Mouse (Mus musculus): ENCODE measurements at regions not wholly inside any gene's neighbourhood (a gene's known extent, or its start where the extent isn't known, plus 50 kb on each side); places are given as distances from the start of the nearest gene placed in this dataset.
"Not testable (repeated sequence)": the region's sequence is repeated elsewhere in the genome, so short reads cannot be mapped to it uniquely, and the experiment has no call there.

DNA sequence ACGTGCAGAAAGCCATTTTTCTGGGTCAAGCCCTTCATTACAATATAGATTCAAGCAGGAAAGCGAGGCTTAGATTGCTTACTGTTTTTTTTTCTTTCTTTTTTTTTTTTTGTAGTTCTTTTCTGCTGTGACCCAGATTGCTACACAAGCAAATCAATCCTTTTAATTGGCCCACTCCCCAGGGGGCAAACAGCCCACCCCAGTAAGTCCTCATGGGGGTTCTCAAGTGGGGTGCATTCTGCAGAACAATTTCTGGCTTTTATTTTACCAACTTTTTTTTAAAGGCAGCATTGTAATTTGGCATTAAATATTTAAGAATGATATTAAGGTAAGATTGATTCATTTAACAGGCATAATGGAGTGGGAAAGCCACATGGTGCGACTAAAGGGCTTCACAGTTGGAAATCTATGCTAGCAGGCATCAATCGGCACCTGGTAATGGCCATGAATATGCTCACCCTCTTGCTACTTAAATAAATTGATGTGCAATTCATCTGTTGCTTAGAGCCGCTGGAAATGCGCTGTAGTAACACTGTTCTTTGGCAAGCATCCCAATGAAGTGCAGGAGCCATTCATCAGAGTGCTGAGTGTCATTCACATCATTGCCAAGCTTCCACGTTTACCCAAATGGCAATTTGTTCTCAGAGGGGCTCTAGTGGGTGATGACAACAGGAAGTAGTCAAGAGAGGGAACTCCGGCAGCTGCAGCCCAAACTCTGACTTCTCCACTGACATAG, 236.3 kb upstream of the Arhgap42 start:
- no peaks in the 10 kb centered on the region for H3K4me1 ChIP-seq (replicated peaks)
- H3K4me3 ChIP-seq (replicated peaks) = no peak overlapping the region
- no peak overlapping the region for H3K27ac ChIP-seq
- no peaks in the 10 kb centered on the region for H3K9me3 ChIP-seq
- H3K9ac ChIP-seq = no peak overlapping the region
- no peak for ATAC-seq
- H3K4me2 ChIP-seq (replicated peaks) = no peak overlapping the region
- 45% methylated on average over 8 of the region's 8 CpGs for WGBS
- no peaks in the 10 kb centered on the region for H3K36me3 ChIP-seq
- no peaks in the 10 kb centered on the region for H3K27me3 ChIP-seq (replicated peaks)

DNA sequence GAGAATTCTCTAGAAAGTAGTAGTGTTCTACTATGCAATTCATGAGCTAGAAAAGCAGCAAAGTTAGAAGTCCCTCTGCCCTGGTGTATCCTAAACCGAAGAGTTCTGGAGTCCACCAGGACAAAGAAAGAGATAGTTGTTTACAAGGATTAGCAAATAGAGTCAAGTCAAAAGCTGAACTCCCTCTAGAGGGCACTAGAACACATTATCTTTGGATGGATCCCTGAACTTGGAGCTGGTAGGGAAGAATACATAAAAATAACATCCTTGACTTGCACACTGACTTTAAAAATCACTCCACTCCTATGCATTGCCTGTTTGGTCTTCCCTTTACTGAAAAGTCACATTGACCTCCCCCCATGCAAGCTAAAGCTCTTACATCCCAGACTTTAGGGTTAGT, 205.3 kb upstream of the Arhgap42 start:
- 83% methylated on average over 1 of the region's 1 CpGs for WGBS
- Histone ChIP-seq H3K4me2 (replicated peaks) (no peak overlapping the region), H3K9ac (no peak overlapping the region), H3K9me3 (no peaks in the 10 kb centered on the region), H3K4me1 (replicated peaks) (no peaks in the 10 kb centered on the region), H3K4me3 (replicated peaks) (no peak overlapping the region), H3K27me3 (replicated peaks) (no peaks in the 10 kb centered on the region), H3K27ac (no peak overlapping the region), H3K36me3 (no peaks in the 10 kb centered on the region)
- no peak for ATAC-seq

- no peaks in the 10 kb centered on the region for H3K27me3 ChIP-seq (replicated peaks)
- 79% methylated on average over 2 of the region's 2 CpGs for WGBS
- no peaks in the 10 kb centered on the region for H3K36me3 ChIP-seq
- H3K27ac ChIP-seq = no peak overlapping the region
- no peaks in the 10 kb centered on the region for H3K4me1 ChIP-seq (replicated peaks)
- H3K9ac ChIP-seq = no peak overlapping the region
- no peaks in the 10 kb centered on the region for H3K9me3 ChIP-seq
- no peak overlapping the region for H3K4me3 ChIP-seq (replicated peaks)
- no peak for ATAC-seq
- H3K4me2 ChIP-seq (replicated peaks) = no peak overlapping the region
Measured at GRCm38 (mm10) chr9:9420326-9420725, 181.4 kb upstream of the Arhgap42 start.

DNA sequence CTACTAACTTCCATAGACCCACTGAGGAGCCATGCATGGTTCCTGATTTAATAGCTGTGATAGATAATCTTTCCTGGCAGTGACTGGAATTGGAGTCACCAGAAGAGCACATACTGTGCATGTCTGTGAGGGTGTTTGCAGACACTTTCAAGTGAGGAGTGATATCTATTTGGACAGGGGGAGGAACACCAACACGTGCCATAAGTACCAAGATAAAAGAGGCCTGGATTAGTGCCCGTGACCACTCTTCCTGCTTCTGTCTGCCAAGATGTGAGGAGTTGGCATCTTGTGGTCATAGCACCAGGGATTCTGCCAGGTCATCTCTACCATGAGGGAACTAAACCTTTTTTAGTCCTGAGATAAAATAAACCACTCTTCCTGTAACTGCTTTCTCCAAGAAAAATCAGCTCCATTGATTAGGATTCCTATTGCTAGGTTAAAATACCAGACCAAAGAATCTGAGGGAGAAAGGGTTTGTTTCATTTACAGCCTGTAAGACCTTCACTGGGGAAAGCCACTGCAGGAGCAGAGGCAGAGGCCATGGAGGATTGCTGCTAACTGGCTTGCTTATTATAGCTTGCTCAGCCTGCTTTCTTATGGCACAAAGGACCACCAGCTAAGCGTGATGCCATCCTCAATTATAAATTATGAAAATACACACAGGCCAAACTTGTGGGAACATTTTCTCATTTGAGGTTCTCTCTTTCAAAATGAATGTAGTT, 173.7 kb upstream of the Arhgap42 start:
- Histone ChIP-seq H3K27me3 (replicated peaks) (no peaks in the 10 kb centered on the region), H3K9me3 (no peaks in the 10 kb centered on the region), H3K27ac (no peak overlapping the region), H3K4me1 (replicated peaks) (no peaks in the 10 kb centered on the region), H3K4me3 (replicated peaks) (no peak overlapping the region), H3K9ac (no peak overlapping the region), H3K4me2 (replicated peaks) (no peak overlapping the region), H3K36me3 (no peaks in the 10 kb centered on the region)
- 64% methylated on average over 3 of the region's 3 CpGs for WGBS
- no peak for ATAC-seq

- not testable (repeated sequence) for H3K4me3 ChIP-seq (replicated peaks); ATAC-seq; H3K27me3 ChIP-seq (replicated peaks); H3K36me3 ChIP-seq; H3K9ac ChIP-seq; H3K27ac ChIP-seq; H3K4me2 ChIP-seq (replicated peaks); H3K9me3 ChIP-seq; H3K4me1 ChIP-seq (replicated peaks)
- 70% methylated on average over 4 of the region's 4 CpGs for WGBS
Measured at GRCm38 (mm10) chr9:9394190-9394589, 155.3 kb upstream of the Arhgap42 start.

GRCm38 (mm10) chr9:9376650-9377189, 137.8 kb upstream of the Arhgap42 start:
- Histone ChIP-seq H3K9ac (no peak overlapping the region), H3K27ac (no peak overlapping the region), H3K4me3 (replicated peaks) (no peak overlapping the region), H3K4me2 (replicated peaks) (no peak overlapping the region), H3K9me3 (no peaks in the 10 kb centered on the region), H3K36me3 (no peaks in the 10 kb centered on the region), H3K4me1 (replicated peaks) (no peaks in the 10 kb centered on the region), H3K27me3 (replicated peaks) (no peaks in the 10 kb centered on the region)
- WGBS = 71% methylated on average over 2 of the region's 2 CpGs
- ATAC-seq = no peak

DNA sequence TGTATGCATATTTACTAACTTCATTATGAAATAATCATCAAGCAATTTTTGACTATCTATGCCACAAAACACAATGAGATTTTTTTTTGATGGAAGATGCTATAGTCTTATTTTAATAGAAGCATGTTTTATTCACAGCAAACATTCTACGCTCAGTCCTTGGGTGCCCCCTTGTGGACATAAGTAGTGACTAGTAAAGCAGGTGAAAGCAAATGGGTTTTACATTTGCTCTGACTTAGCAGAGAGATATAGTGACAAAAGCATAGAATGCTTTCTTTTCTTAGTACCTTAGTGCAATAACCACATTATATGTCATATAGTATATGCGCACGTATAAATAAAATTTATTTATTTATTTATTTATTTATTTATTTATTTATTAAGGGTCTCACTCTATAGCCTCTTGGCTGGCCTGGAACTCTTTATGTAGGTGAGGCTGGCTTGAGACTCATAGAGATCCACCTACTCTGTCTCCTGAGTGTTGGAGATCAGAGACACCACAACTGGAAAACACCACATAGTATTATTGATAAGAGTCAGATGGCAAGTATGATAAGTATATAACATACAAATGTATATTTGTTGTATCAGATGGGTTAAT, 136.5 kb upstream of the Arhgap42 start:
- H3K9me3 ChIP-seq = no peaks in the 10 kb centered on the region
- peak; percentile 58; the same call in 1 of the 2 replicates for ATAC-seq
- no peak overlapping the region for H3K27ac ChIP-seq
- no peak overlapping the region for H3K4me3 ChIP-seq (replicated peaks)
- WGBS = 27% methylated on average over 3 of the region's 3 CpGs
- H3K4me1 ChIP-seq (replicated peaks) = no peaks in the 10 kb centered on the region
- no peak overlapping the region for H3K9ac ChIP-seq
- H3K27me3 ChIP-seq (replicated peaks) = no peaks in the 10 kb centered on the region
- H3K36me3 ChIP-seq = no peaks in the 10 kb centered on the region
- H3K4me2 ChIP-seq (replicated peaks) = no peak overlapping the region

GRCm38 (mm10) chr9:9372594-9372993, 133.7 kb upstream of the Arhgap42 start:
- Histone ChIP-seq H3K36me3 (no peaks in the 10 kb centered on the region), H3K9me3 (no peaks in the 10 kb centered on the region), H3K27me3 (replicated peaks) (no peaks in the 10 kb centered on the region), H3K4me1 (replicated peaks) (no peaks in the 10 kb centered on the region), H3K27ac (no peak overlapping the region), H3K4me2 (replicated peaks) (no peak overlapping the region), H3K9ac (no peak overlapping the region), H3K4me3 (replicated peaks) (no peak overlapping the region)
- ATAC-seq = peak; percentile 67
- WGBS = 63% methylated on average over 1 of the region's 1 CpGs

- no peak overlapping the region for H3K4me3 ChIP-seq (replicated peaks)
- no peaks in the 10 kb centered on the region for H3K9me3 ChIP-seq
- no peak overlapping the region for H3K4me2 ChIP-seq (replicated peaks)
- no peak overlapping the region for H3K27ac ChIP-seq
- no peaks in the 10 kb centered on the region for H3K27me3 ChIP-seq (replicated peaks)
- WGBS = 76% methylated on average over 1 of the region's 1 CpGs
- H3K9ac ChIP-seq = no peak overlapping the region
- no peaks in the 10 kb centered on the region for H3K4me1 ChIP-seq (replicated peaks)
- no peaks in the 10 kb centered on the region for H3K36me3 ChIP-seq
- ATAC-seq = no peak
Measured at GRCm38 (mm10) chr9:9368731-9369130, 129.8 kb upstream of the Arhgap42 start.

DNA sequence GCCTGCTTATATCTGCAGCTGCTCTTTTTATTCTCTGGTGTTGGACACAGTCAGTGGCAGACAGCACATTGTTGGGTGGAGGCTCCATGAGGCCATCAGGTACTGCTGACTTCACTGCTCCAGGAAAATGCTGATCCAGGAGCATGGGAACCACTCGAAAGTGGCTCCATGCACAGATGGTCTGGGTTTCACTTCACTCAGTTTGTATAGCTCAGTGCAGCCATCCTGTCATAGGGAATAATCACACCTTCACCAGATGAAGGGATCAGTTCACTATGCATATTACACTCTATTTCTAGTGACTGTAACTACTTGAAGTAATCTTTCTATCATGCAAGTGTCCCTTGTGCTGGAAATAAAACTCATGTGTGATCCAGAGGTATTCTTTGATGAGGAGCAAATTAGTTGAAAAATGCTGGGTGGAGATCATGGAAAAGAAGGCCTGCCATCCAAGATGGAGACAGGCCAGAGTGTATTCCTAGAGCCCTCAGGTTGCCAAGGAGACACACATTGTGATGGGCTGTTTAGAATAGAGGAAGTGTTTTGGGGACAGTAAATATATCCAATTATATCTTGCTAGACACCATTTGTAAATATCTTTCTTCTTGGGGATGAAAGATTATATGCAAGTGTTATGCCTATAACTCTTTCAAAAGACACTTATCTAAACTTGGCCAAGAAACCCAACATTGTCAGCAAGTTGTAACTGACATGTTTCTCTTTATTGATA, 103.7 kb upstream of the Arhgap42 start:
- Histone ChIP-seq H3K4me1 (replicated peaks) (no peaks in the 10 kb centered on the region), H3K9ac (no peak overlapping the region), H3K4me3 (replicated peaks) (no peak overlapping the region), H3K27me3 (replicated peaks) (no peaks in the 10 kb centered on the region), H3K36me3 (no peaks in the 10 kb centered on the region), H3K4me2 (replicated peaks) (no peak overlapping the region), H3K27ac (no peak overlapping the region), H3K9me3 (no peaks in the 10 kb centered on the region)
- 60% methylated on average over 1 of the region's 1 CpGs for WGBS
- ATAC-seq = no peak

GRCm38 (mm10) chr9:9318624-9319023, 79.7 kb upstream of the Arhgap42 start:
- 0 out of 2 replicates have a peak, but pooled peaks cover 2% of the 10 kb centered on the region for H3K4me1 ChIP-seq (replicated peaks)
- H3K9ac ChIP-seq = no peak overlapping the region
- no peak overlapping the region for H3K4me2 ChIP-seq (replicated peaks)
- no peak overlapping the region for H3K27ac ChIP-seq
- peak; percentile 83 for ATAC-seq
- WGBS = 53% methylated on average over 1 of the region's 1 CpGs
- no peak overlapping the region for H3K4me3 ChIP-seq (replicated peaks)
- no peaks in the 10 kb centered on the region for H3K36me3 ChIP-seq
- no peaks in the 10 kb centered on the region for H3K27me3 ChIP-seq (replicated peaks)
- H3K9me3 ChIP-seq = no peaks in the 10 kb centered on the region

DNA sequence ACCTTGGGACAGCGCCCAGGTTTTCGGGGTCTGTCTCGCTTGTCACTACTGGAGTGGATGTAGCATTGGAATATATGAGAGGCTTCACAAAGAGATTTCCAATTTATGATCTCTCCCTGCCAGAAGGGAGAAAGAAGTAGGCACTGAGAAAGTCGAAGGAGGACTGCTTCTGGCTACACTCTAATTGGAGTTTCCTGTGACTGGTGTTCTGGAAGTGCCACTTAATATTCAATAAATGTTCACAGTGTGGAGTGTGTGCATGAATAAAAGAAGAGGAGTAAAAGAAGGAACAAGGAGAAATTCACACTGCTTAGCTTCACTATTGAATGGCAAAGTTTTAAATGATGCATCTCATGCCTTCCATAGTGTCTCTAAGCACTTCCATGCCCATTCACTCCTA, 77.1 kb upstream of the Arhgap42 start:
- Histone ChIP-seq H3K4me3 (replicated peaks) (no peak overlapping the region), H3K27ac (no peak overlapping the region), H3K36me3 (no peaks in the 10 kb centered on the region), H3K9me3 (no peaks in the 10 kb centered on the region), H3K4me2 (replicated peaks) (no peak overlapping the region), H3K27me3 (replicated peaks) (no peaks in the 10 kb centered on the region), H3K4me1 (replicated peaks) (0 out of 2 replicates have a peak, but pooled peaks cover 2% of the 10 kb centered on the region), H3K9ac (no peak overlapping the region)
- no peak for ATAC-seq
- WGBS = 83% methylated on average over 4 of the region's 4 CpGs

All from intestine, embryonic 15.5 days (tissue).